Mouse (Mus musculus): Measurements from ENCODE around the gene Fxyd7.

Fxyd7 gene

GRCm38 (mm10) chr7:31051321-31052021 is at the start of gene Fxyd7:
Fxyd7 (minus strand) TSS chr7:31051467.
- DNase-seq (ENCODE audit: low read depth): no peak

- DNase-seq (ENCODE audit: low read depth): peak; percentile 71
Measured at GRCm38 (mm10) chr7:31100786-31101185, 49.5 kb upstream of the Fxyd7 start.

GRCm38 (mm10) chr7:31099612-31099982 is 48.3 kb upstream of the Fxyd7 start:
- no peak for DNase-seq (ENCODE audit: low read depth)

GRCm38 (mm10) chr7:31098697-31099611 is 47.7 kb upstream of the Fxyd7 start:
- DNase-seq (ENCODE audit: low read depth): no peak

- peak; percentile 91 for DNase-seq (ENCODE audit: low read depth)
Measured at GRCm38 (mm10) chr7:31097583-31098248, 46.4 kb upstream of the Fxyd7 start.

GRCm38 (mm10) chr7:31096892-31097564 is 45.8 kb upstream of the Fxyd7 start:
- peak; percentile 70 for DNase-seq (ENCODE audit: low read depth)

- no peak for DNase-seq (ENCODE audit: low read depth)
Measured at GRCm38 (mm10) chr7:31094774-31095501, 43.7 kb upstream of the Fxyd7 start.

- peak; percentile 76 for DNase-seq (ENCODE audit: low read depth)
Measured at GRCm38 (mm10) chr7:31089721-31090120, 38.5 kb upstream of the Fxyd7 start.

GRCm38 (mm10) chr7:31088206-31088605 is 36.9 kb upstream of the Fxyd7 start:
- no peak for DNase-seq (ENCODE audit: low read depth)

GRCm38 (mm10) chr7:31087262-31087661 is 36.0 kb upstream of the Fxyd7 start:
- no peak for DNase-seq (ENCODE audit: low read depth)

- no peak for DNase-seq (ENCODE audit: low read depth)
Measured at GRCm38 (mm10) chr7:31086175-31086755, 35.0 kb upstream of the Fxyd7 start.

GRCm38 (mm10) chr7:31085171-31085570 is 33.9 kb upstream of the Fxyd7 start:
- peak; percentile 37 for DNase-seq (ENCODE audit: low read depth)

GRCm38 (mm10) chr7:31084140-31084539 is 32.9 kb upstream of the Fxyd7 start:
- no peak for DNase-seq (ENCODE audit: low read depth)

GRCm38 (mm10) chr7:31082831-31083588 is 31.7 kb upstream of the Fxyd7 start:
- no peak for DNase-seq (ENCODE audit: low read depth)

- DNase-seq (ENCODE audit: low read depth): no peak
Measured at GRCm38 (mm10) chr7:31082106-31082505, 30.8 kb upstream of the Fxyd7 start.

GRCm38 (mm10) chr7:31081106-31081505 is 29.8 kb upstream of the Fxyd7 start:
- DNase-seq (ENCODE audit: low read depth): no peak

- no peak for DNase-seq (ENCODE audit: low read depth)
Measured at GRCm38 (mm10) chr7:31080611-31081010, 29.3 kb upstream of the Fxyd7 start.

GRCm38 (mm10) chr7:31079670-31080069 is 28.4 kb upstream of the Fxyd7 start:
- DNase-seq (ENCODE audit: low read depth): no peak

GRCm38 (mm10) chr7:31077885-31078445 is 26.7 kb upstream of the Fxyd7 start:
- peak; percentile 75 for DNase-seq (ENCODE audit: low read depth)

- no peak for DNase-seq (ENCODE audit: low read depth)
Measured at GRCm38 (mm10) chr7:31077470-31077869, 26.2 kb upstream of the Fxyd7 start.
